In the genomic region with DNA sequence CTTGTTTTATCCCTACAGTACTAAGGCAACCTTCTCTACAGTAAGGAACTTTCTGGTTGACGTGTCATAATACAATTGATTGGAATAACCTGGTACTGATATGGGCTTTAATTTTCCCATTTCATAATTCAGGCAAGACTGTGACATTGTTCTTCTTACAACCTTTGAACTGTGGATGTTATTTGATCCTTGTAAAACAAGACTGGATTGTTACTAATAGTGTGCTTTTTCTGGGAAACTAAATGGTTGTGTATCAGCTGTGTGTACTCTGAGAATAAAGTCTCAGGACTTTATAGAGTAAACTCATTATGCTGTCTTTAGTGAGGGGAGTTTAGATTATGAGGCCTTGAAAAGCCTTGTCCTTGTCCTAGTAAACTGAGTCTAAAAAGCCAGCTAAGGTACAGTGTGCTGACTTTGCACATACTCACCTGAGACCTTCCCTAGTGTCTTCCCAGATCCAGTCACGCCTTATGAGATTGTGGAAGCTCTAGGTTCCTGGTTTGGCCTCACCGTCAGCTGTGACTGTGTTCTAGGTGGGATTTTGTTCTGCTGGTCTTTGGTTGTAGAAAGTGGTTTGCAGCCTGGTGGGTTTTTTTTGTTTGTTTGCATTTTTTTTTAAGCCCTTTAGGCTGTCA, we compare ENCODE assay signal across 22 mouse cellular contexts. TPM values are rescaled to one million over a fixed set of nuclear protein-coding genes. Genes with fewer than 3 reads are reported as not detected.
A peak's percentile ranks its signal among the peaks of the same experiment; 100 is the strongest.
DNase-seq lines count a peak whose midpoint lies in the region; ATAC-seq and TF ChIP-seq lines count a peak whose summit lies in the region.
"Had no signal": no experiment of that assay in that cellular context is flagged by ENCODE, and none has a peak within 500 bp of the region (broad histone marks: within the 10 kb centered on the region; RNA-seq: fewer than 3 reads in every experiment).

No protein-coding gene starts in this region.

- TF ChIP-seq CTCF in intestine, postnatal 0 days (IDR thresholded peaks at IDR 0.05; ENCODE audit: low read depth): no peak

- ATAC-seq in intestine, embryonic 15.5 days: peak; percentile 59
- ATAC-seq in intestine, embryonic 16.5 days: peak; percentile 78
- ATAC-seq in intestine, postnatal 0 days: peak; percentile 64
- ATAC-seq: activated CD4-positive, CD25-positive, alpha-beta regulatory T cell, adult 4 months; CD4-positive, CD25-positive, alpha-beta regulatory T cell, adult 4 months; Patski had no signal

- WGBS in intestine, embryonic 15.5 days: 71% methylated on average over 3 of the region's 3 CpGs
- WGBS in intestine, embryonic 16.5 days: 75% methylated on average over 3 of the region's 3 CpGs
- 45% methylated on average over 3 of the region's 3 CpGs for WGBS in intestine, postnatal 0 days

- H3K9ac ChIP-seq in intestine, embryonic 15.5 days: no peak overlapping the region
- H3K9ac ChIP-seq in intestine, embryonic 16.5 days (ENCODE audit: low read depth, low read length): no peak overlapping the region
- H3K9ac ChIP-seq in intestine, postnatal 0 days (ENCODE audit: low read depth, low read length): no peak overlapping the region

- H3K27me3 ChIP-seq in intestine, embryonic 15.5 days (replicated peaks): no peaks in the 10 kb centered on the region
- no peaks in the 10 kb centered on the region for H3K27me3 ChIP-seq in intestine, embryonic 16.5 days (replicated peaks; ENCODE audit: control insufficient read depth, insufficient read depth, low read length)
- H3K27me3 ChIP-seq in intestine, postnatal 0 days (replicated peaks; ENCODE audit: control insufficient read depth, insufficient read depth, low read length): no peaks in the 10 kb centered on the region
- H3K27me3 ChIP-seq: CH12.LX, Patski had no signal

- H3K9me3 ChIP-seq in intestine, embryonic 15.5 days: no peaks in the 10 kb centered on the region
- no peaks in the 10 kb centered on the region for H3K9me3 ChIP-seq in intestine, embryonic 16.5 days (ENCODE audit: control insufficient read depth, low read length)
- no peaks in the 10 kb centered on the region for H3K9me3 ChIP-seq in intestine, postnatal 0 days (ENCODE audit: control insufficient read depth)
- H3K9me3 ChIP-seq: G1E had no signal

- DNase-seq in heart, adult 11 months: peak; percentile 12
- DNase-seq in heart, postnatal 14 days: no peak
- DNase-seq in right cerebral cortex, postnatal 10 days (ENCODE audit: low spot score in 2 of 2): no peak
- DNase-seq in ovary, postnatal 36 days (ENCODE audit: low spot score): no peak
- DNase-seq in lung, postnatal 25 days (ENCODE audit: low spot score): no peak
- DNase-seq: adrenal gland, adult 2 months; adrenal gland, adult 8-10 months; adrenal gland, postnatal 10 days; adrenal gland, postnatal 14 days; adrenal gland, postnatal 25 days; adrenal gland, postnatal 36 days; B cell, adult 2 months; cerebellum, adult 11 months; cerebellum, adult 11-12 months had no signal

- H3K4me3 ChIP-seq in intestine, embryonic 15.5 days (replicated peaks): no peak overlapping the region
- H3K4me3 ChIP-seq in intestine, embryonic 16.5 days (ENCODE audit: low read length): no peak overlapping the region
- H3K4me3 ChIP-seq in intestine, postnatal 0 days (ENCODE audit: low read depth, low read length): no peak overlapping the region

- intact Hi-C loops in heart, postnatal 14 days (cut with DNase I): no loop called here

- H3K36me3 ChIP-seq in intestine, embryonic 15.5 days: no peaks in the 10 kb centered on the region
- H3K36me3 ChIP-seq in intestine, embryonic 16.5 days (ENCODE audit: control insufficient read depth, insufficient read depth, low read length): no peaks in the 10 kb centered on the region
- H3K36me3 ChIP-seq in intestine, postnatal 0 days (ENCODE audit: control insufficient read depth, insufficient read depth): no peaks in the 10 kb centered on the region

- no peak overlapping the region for H3K4me2 ChIP-seq in intestine, embryonic 15.5 days (replicated peaks)
- no peak overlapping the region for H3K4me2 ChIP-seq in intestine, embryonic 16.5 days (ENCODE audit: low read depth, low read length)
- H3K4me2 ChIP-seq in intestine, postnatal 0 days (replicated peaks; ENCODE audit: low read depth): no peak overlapping the region

- H3K27ac ChIP-seq in intestine, embryonic 15.5 days: no peak overlapping the region
- peak overlapping the region; percentile 11; the same call in 1 of the 2 replicates for H3K27ac ChIP-seq in intestine, embryonic 16.5 days (ENCODE audit: low read length)
- H3K27ac ChIP-seq in intestine, postnatal 0 days (ENCODE audit: low read depth, low read length): peak overlapping the region; percentile 42; the same call in 1 of the 2 replicates

- H3K4me1 ChIP-seq in intestine, embryonic 15.5 days (replicated peaks): no peaks in the 10 kb centered on the region
- peaks cover 6% of the 10 kb centered on the region for H3K4me1 ChIP-seq in intestine, embryonic 16.5 days (ENCODE audit: control insufficient read depth, insufficient read depth, low read length)
- H3K4me1 ChIP-seq in intestine, postnatal 0 days (replicated peaks; ENCODE audit: control insufficient read depth, insufficient read depth, low read length): peaks cover 7% of the 10 kb centered on the region; the same call in 1 of the 2 replicates

RNA-seq across cellular contexts. Expression of a gene that starts 48.5 kb away (rescaled TPM):
- 10 to 100 TPM; 21.0 to 22.4 TPM for total RNA-seq in heart, postnatal 14 days (2021)
- 29.7 and 31.6 TPM in 2 replicates for polyA plus RNA-seq in intestine, embryonic 15.5 days (2015; fragmentation: Nextera tagmentation; extraction: Ambion mirVana)
- polyA plus RNA-seq in intestine, embryonic 16.5 days (2015; fragmentation: Nextera tagmentation; extraction: Ambion mirVana): 21.5 and 25.2 TPM in 2 replicates
- 17.0 and 17.1 TPM in 2 replicates for polyA plus RNA-seq in intestine, postnatal 0 days (2015; fragmentation: Nextera tagmentation; extraction: Ambion mirVana)
